Mouse (Mus musculus) ES-Bruce4 (cell line): ENCODE measurements around the gene Fgfr4.

ENCODE experiments used
- CTCF ChIP-seq: IDR thresholded peaks from one replicate; pipeline ENCODE4 v1.8.1; 2011; ENCODE audit warnings: low read depth, low read length
- POLR2A ChIP-seq: IDR thresholded peaks from one replicate; pipeline ENCODE4 v1.8.1; 2011; ENCODE audit warnings: low read length; ENCODE audit not compliant: insufficient read depth

- TF ChIP-seq CTCF: no peak
- TF ChIP-seq POLR2A: peak; percentile 32
Measured at GRCm38 (mm10) chr13:55209649-55210192, 57.3 kb downstream of the Fgfr4 start, which contains the start of gene Nsd1.
